Mouse (Mus musculus) intestine, embryonic 15.5 days (tissue): ENCODE measurements around the gene Tomm20. TPM values are rescaled to one million over a fixed set of nuclear protein-coding genes. Genes with fewer than 3 reads are reported as not detected.
"Not testable (repeated sequence)": the region's sequence is repeated elsewhere in the genome, so short reads cannot be mapped to it uniquely, and the experiment has no call there.

ENCODE experiments used
- ATAC-seq: fragments of 200-750 bp; cut with Nextera tagmentation; 2 replicates; pipeline ENCODE4 v1.8.0; 2017; ENCODE audit warnings: moderate TSS enrichment, moderate library complexity
- H3K27ac ChIP-seq: fragments of 300-500 bp; sonication (generic); 2 replicates; pipeline ENCODE4 v1.5.1; 2015; ENCODE audit warnings: mild to moderate bottlenecking, inconsistent platforms
- H3K27me3 ChIP-seq: fragments of 300-500 bp; sonication (generic); replicated peaks from 2 replicates; pipeline ENCODE4 v1.6.1; 2015; ENCODE audit warnings: inconsistent platforms
- H3K36me3 ChIP-seq: fragments of 300-500 bp; sonication (generic); 2 replicates; pipeline ENCODE4 v1.6.1; 2015; ENCODE audit warnings: inconsistent platforms
- H3K4me1 ChIP-seq: fragments of 300-500 bp; sonication (generic); replicated peaks from 2 replicates; pipeline ENCODE4 v1.6.1; 2015; ENCODE audit warnings: inconsistent platforms
- H3K4me2 ChIP-seq: fragments of 300-500 bp; sonication (generic); replicated peaks from 2 replicates; pipeline ENCODE4 v1.6.1; 2015; ENCODE audit warnings: mild to moderate bottlenecking, inconsistent platforms
- H3K4me3 ChIP-seq: fragments of 300-500 bp; sonication (generic); replicated peaks from 2 replicates; pipeline ENCODE4 v1.5.1; 2015; ENCODE audit warnings: inconsistent platforms
- H3K9ac ChIP-seq: fragments of 300-500 bp; sonication (generic); 2 replicates; pipeline ENCODE4 v1.6.1; 2015; ENCODE audit warnings: inconsistent platforms
- H3K9me3 ChIP-seq: fragments of 300-500 bp; sonication (generic); 2 replicates; pipeline ENCODE4 v1.6.1; 2016; ENCODE audit warnings: inconsistent platforms
- WGBS: fragments of 180-500 bp; shearing (Covaris S2); methylation state at CpG from one replicate; pipeline ENCODE4 v1.1.7; 2015; 5-methylcytosine and 5-hydroxymethylcytosine counted together
- polyA plus RNA-seq: library from polyadenylated mRNA; unstranded; fragments of >200 nt; fragmentation: Nextera tagmentation; extraction: Ambion mirVana; gene quantifications from 2 replicates; pipeline ENCODE4 v1.2.1, GENCODE M21; 2015

The Tomm20 gene
- polyA plus RNA-seq, 1 experiment from 2014 or later: 300 TPM

DNA sequence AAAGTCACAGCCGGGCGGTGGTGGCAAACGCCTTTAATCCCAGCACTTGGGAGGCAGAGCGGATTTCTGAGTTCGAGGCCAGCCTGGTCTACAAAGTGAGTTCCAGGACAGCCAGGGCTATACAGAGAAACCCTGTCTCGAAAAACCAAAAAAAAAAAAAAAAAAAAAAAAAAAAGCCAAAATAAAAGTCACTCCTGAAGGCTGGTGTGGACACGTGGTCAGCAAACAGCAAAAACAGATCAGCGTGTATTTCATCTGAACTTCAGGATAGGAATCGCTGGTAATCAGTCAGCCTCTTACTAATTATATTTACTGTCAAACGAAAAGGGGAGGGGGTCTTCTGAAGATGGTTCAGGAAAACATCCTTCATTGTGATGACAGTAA lies 31.5 kb downstream of the Tomm20 start:
- not testable (repeated sequence) for H3K4me3 ChIP-seq, ATAC-seq, H3K4me2 ChIP-seq, H3K27me3 ChIP-seq, H3K9ac ChIP-seq, H3K36me3 ChIP-seq, H3K27ac ChIP-seq, H3K9me3 ChIP-seq
- peaks cover 14% of the 10 kb centered on the region for H3K4me1 ChIP-seq
- 65% methylated on average over 10 of the region's 10 CpGs for WGBS

- Histone ChIP-seq H3K27ac (peak overlapping the region; percentile 18; the same call in 1 of the 2 replicates), H3K36me3 (no peaks in the 10 kb centered on the region), H3K4me3 (no peak overlapping the region), H3K4me1 (peaks cover 18% of the 10 kb centered on the region), H3K27me3 (no peaks in the 10 kb centered on the region), H3K4me2 (no peak overlapping the region), H3K9me3 (no peaks in the 10 kb centered on the region), H3K9ac (no peak overlapping the region)
- WGBS: 47% methylated on average over 12 of the region's 12 CpGs
- peak; percentile 23; the same call in 1 of the 2 replicates for ATAC-seq
Observed at GRCm38 (mm10) chr8:126913241-126914106, 32.2 kb downstream of the Tomm20 start.

DNA sequence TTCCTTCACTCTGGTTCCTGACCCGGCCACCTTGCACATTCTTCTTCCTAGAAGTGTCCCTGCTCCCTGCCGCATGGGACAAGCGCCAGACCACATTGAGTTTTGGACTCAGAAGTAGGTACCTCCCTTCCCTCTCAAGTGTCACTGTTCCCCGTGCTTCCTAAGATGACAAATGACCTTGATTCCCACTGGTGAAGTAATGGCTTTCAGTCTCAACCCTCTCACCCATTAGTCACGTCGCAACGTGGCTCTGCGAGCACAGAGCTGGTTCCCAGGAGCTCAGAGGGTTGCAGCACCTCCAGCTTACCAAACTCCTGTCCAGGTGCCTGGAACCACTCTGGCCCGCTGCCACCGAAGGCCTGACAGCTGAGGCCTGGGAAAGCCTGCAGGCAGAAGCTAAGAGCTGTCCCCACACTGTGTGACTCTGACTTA lies 36.3 kb downstream of the Tomm20 start:
- WGBS: 57% methylated on average over 10 of the region's 10 CpGs
- Histone ChIP-seq H3K4me1 (peaks cover 22% of the 10 kb centered on the region), H3K36me3 (no peaks in the 10 kb centered on the region), H3K27ac (no peak overlapping the region), H3K4me2 (no peak overlapping the region), H3K9ac (no peak overlapping the region), H3K4me3 (no peak overlapping the region), H3K9me3 (no peaks in the 10 kb centered on the region), H3K27me3 (no peaks in the 10 kb centered on the region)
- ATAC-seq: no peak

GRCm38 (mm10) chr8:126908805-126909204 lies 36.8 kb downstream of the Tomm20 start:
- no peaks in the 10 kb centered on the region for H3K36me3 ChIP-seq
- H3K27ac ChIP-seq: no peak overlapping the region
- H3K27me3 ChIP-seq: no peaks in the 10 kb centered on the region
- H3K9me3 ChIP-seq: no peaks in the 10 kb centered on the region
- H3K4me3 ChIP-seq: no peak overlapping the region
- ATAC-seq: peak; percentile 48
- H3K4me2 ChIP-seq: no peak overlapping the region
- no peak overlapping the region for H3K9ac ChIP-seq
- WGBS: 65% methylated on average over 6 of the region's 6 CpGs
- H3K4me1 ChIP-seq: peaks cover 23% of the 10 kb centered on the region

DNA sequence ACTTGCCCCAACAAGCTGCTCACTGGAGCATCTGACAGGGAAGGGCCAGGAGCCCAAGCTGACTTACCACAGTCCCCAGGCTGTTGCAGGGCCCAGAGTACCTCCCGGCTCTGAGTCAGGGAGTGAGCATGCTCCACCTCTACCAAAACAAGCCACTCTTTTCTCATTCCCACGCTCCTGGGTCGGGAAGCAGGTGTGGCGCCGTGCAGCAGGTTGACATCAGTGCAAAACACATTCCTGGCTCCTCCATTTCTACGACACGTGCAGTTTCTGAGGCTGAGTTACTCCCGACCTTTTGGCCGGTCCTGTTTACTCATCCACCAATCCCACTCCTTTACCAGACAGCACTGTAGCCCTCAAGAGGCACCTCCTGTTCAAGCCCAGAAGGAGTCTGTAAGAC lies 37.7 kb downstream of the Tomm20 start:
- Histone ChIP-seq H3K36me3 (no peaks in the 10 kb centered on the region), H3K27ac (peak overlapping the region; percentile 15; the same call in 1 of the 2 replicates), H3K9me3 (no peaks in the 10 kb centered on the region), H3K9ac (no peak overlapping the region), H3K27me3 (no peaks in the 10 kb centered on the region), H3K4me1 (peaks cover 21% of the 10 kb centered on the region; the same call in 1 of the 2 replicates), H3K4me2 (no peak overlapping the region), H3K4me3 (no peak overlapping the region)
- ATAC-seq: no peak
- WGBS: 41% methylated on average over 9 of the region's 9 CpGs

DNA sequence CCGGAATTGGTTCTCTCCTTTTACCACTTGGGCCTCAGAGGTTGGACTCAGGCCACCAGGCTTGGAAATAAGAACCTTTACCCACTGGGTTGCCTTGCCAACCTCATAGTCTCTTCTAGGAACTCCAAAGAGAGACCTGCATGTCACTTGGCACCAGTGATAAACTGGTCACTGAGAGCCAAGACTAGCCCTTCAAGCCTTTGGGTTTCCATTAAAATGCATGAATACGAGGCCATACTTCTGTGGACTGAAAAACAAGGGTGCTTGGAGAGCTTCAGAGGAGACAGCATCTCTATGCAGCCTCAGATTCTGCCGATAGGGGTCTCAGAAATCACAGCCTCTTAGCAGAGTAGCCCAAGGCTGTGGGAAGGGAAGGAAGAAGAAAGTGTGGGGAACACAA lies 38.3 kb downstream of the Tomm20 start:
- no peak overlapping the region for H3K27ac ChIP-seq
- H3K9me3 ChIP-seq: no peaks in the 10 kb centered on the region
- H3K36me3 ChIP-seq: no peaks in the 10 kb centered on the region
- H3K4me1 ChIP-seq: peaks cover 23% of the 10 kb centered on the region; the same call in 1 of the 2 replicates
- 84% methylated on average over 3 of the region's 3 CpGs for WGBS
- H3K4me2 ChIP-seq: no peak overlapping the region
- no peak overlapping the region for H3K4me3 ChIP-seq
- no peak overlapping the region for H3K9ac ChIP-seq
- H3K27me3 ChIP-seq: no peaks in the 10 kb centered on the region
- no peak for ATAC-seq

DNA sequence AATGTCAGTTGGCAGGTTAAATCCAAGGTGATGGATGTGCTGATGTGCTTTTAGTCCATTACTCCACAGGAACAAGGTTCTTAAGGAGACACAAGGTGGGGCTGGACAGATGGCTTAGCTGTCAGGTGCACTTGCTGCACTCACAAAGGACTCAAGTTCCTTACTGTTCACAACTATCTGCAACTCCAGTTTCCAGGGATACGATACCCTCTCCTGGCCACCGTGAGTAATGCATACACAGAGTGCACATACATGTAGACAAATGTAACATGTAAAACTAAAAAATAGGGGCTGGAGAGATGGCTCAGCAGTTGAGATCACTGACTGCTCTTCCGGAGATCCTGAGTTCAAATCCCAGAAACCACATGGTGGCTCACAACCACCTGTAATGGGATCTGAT lies 40.3 kb downstream of the Tomm20 start:
- Histone ChIP-seq H3K27me3 (no peaks in the 10 kb centered on the region), H3K27ac (no peak overlapping the region), H3K9ac (no peak overlapping the region), H3K4me3 (no peak overlapping the region), H3K4me2 (no peak overlapping the region), H3K4me1 (peaks cover 29% of the 10 kb centered on the region), H3K9me3 (no peaks in the 10 kb centered on the region), H3K36me3 (no peaks in the 10 kb centered on the region)
- 89% methylated on average over 3 of the region's 3 CpGs for WGBS
- no peak for ATAC-seq

DNA sequence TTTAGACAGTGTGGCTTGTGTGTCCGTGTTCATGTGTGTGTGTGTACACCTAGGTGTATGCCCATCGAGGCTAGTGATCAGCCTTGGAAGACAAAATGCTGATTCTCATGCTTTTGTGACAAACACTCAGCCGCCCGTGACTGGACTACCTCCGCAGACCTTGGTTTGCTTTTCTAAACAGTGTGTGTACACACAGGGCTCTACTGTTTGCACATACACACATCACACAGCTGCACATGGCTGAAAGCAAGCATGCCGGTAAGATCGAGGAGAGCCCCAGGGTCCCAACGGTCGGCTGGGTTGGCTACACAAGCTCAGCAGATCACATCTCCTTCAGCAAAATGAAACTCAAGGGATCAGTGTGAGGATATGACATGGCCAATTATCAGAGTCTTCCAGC lies 41.7 kb downstream of the Tomm20 start:
- WGBS: 72% methylated on average over 9 of the region's 9 CpGs
- H3K4me3 ChIP-seq: no peak overlapping the region
- peak overlapping the region; percentile 77 for H3K27ac ChIP-seq
- H3K4me1 ChIP-seq: peaks cover 24% of the 10 kb centered on the region
- no peak overlapping the region for H3K9ac ChIP-seq
- no peak for ATAC-seq
- H3K4me2 ChIP-seq: peak overlapping the region; percentile 31; the same call in 1 of the 2 replicates
- H3K36me3 ChIP-seq: no peaks in the 10 kb centered on the region
- H3K27me3 ChIP-seq: no peaks in the 10 kb centered on the region
- H3K9me3 ChIP-seq: no peaks in the 10 kb centered on the region

DNA sequence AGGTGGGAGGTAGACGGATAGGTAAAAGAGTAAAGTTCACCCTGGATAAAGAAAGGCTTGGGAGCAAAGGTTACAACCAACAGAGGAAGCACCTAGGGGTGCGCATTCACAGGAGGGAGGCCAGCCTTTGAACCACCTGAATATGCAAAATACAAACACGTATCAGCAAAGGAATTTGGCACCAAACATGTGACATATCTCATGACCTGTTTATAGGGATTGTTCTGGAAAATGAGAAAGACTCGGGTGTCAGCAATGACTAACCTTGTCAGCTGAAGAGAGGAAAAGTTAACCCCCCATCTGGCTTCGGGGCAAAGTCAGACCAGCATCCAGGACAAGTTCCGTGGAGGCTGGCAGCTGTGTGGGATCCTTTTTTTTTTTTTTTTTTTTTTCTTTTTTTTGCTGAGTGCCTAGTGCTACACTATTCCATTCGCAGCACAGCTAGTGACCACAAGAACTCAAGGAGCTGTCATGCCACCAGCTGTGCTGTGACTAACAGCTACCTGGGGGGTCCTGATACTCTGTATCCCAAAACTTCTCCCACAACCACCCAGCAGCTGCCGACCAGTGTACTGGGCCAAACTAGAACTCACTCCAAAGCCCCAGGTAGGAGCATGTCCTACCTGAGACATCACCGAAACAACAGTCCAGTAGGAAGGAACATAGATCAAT lies 42.3 kb downstream of the Tomm20 start:
- H3K4me2 ChIP-seq: peak overlapping the region; percentile 31; the same call in 1 of the 2 replicates
- no peaks in the 10 kb centered on the region for H3K9me3 ChIP-seq
- peak; percentile 90 for ATAC-seq
- peaks cover 22% of the 10 kb centered on the region for H3K4me1 ChIP-seq
- no peaks in the 10 kb centered on the region for H3K27me3 ChIP-seq
- H3K27ac ChIP-seq: peak overlapping the region; percentile 77
- H3K36me3 ChIP-seq: no peaks in the 10 kb centered on the region
- H3K4me3 ChIP-seq: no peak overlapping the region
- 49% methylated on average over 9 of the region's 9 CpGs for WGBS
- H3K9ac ChIP-seq: no peak overlapping the region

DNA sequence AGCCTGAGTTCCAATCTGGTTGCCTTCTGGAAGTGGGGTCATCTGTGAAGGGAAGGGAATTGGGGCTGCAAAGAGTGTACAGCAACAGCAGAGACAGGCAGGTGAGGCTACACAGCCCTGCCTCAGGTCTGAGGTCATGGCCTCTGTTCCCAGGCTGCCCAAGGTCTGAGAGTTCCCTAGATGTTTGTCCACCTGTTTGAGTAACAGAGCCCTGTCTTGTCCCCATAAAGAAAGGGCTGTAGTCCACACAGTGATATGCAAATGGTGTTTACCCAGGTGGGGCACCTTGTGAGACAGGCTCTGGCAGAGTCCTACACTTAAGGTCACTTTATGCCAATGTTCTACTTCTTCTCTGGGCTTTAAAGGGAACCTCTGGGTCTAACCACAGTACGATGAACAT lies 44.0 kb downstream of the Tomm20 start:
- no peak overlapping the region for H3K9ac ChIP-seq
- H3K4me2 ChIP-seq: no peak overlapping the region
- WGBS: 70% methylated on average over 1 of the region's 1 CpGs
- H3K27me3 ChIP-seq: no peaks in the 10 kb centered on the region
- no peak overlapping the region for H3K4me3 ChIP-seq
- H3K9me3 ChIP-seq: no peaks in the 10 kb centered on the region
- peak; percentile 61 for ATAC-seq
- peaks cover 17% of the 10 kb centered on the region for H3K4me1 ChIP-seq
- no peaks in the 10 kb centered on the region for H3K36me3 ChIP-seq
- H3K27ac ChIP-seq: peak overlapping the region; percentile 34; the same call in 1 of the 2 replicates

- H3K4me3 ChIP-seq: no peak overlapping the region
- no peak overlapping the region for H3K9ac ChIP-seq
- no peak overlapping the region for H3K4me2 ChIP-seq
- H3K9me3 ChIP-seq: no peaks in the 10 kb centered on the region
- H3K27me3 ChIP-seq: no peaks in the 10 kb centered on the region
- H3K36me3 ChIP-seq: no peaks in the 10 kb centered on the region
- H3K4me1 ChIP-seq: peaks cover 17% of the 10 kb centered on the region
- no peak overlapping the region for H3K27ac ChIP-seq
- WGBS: 50% methylated on average over 2 of the region's 2 CpGs
- no peak for ATAC-seq
Observed at GRCm38 (mm10) chr8:126901049-126901448, 44.6 kb downstream of the Tomm20 start.

GRCm38 (mm10) chr8:126895133-126895532 lies 50.5 kb downstream of the Tomm20 start:
- no peak overlapping the region for H3K27ac ChIP-seq
- 47% methylated on average over 6 of the region's 6 CpGs for WGBS

More at GRCm38 (mm10) chr8:126895133-126895532, 50.5 kb downstream of the Tomm20 start:
- H3K4me1 ChIP-seq: peaks cover 5% of the 10 kb centered on the region
- no peaks in the 10 kb centered on the region for H3K27me3 ChIP-seq
- H3K4me2 ChIP-seq: no peak overlapping the region
- no peaks in the 10 kb centered on the region for H3K36me3 ChIP-seq
- no peak overlapping the region for H3K9ac ChIP-seq
- no peaks in the 10 kb centered on the region for H3K9me3 ChIP-seq
- H3K4me3 ChIP-seq: no peak overlapping the region
- ATAC-seq: no peak
